Mouse (Mus musculus): Measurements from ENCODE around the gene Hoxd8. TPM values are rescaled to one million over a fixed set of nuclear protein-coding genes. Genes with fewer than 3 reads are reported as not detected.

Hoxd8 gene
- polyA plus RNA-seq, 1 experiment from 2014 or later: 3.1 TPM

GRCm38 (mm10) chr2:74727640-74728302 lies 23.4 kb downstream of the Hoxd8 start:
- Histone ChIP-seq H3K4me1 (ENCODE audit: control insufficient read depth, insufficient read depth, low read length) (peaks cover 11% of the 10 kb centered on the region; the same call in 1 of the 2 replicates), H3K4me2 (ENCODE audit: low read depth, low read length) (peak overlapping the region; percentile 49), H3K9me3 (ENCODE audit: control insufficient read depth, low read length) (no peaks in the 10 kb centered on the region), H3K36me3 (ENCODE audit: control insufficient read depth, insufficient read depth, low read length) (no peaks in the 10 kb centered on the region), H3K27me3 (replicated peaks; ENCODE audit: control insufficient read depth, insufficient read depth, low read length) (peaks cover 67% of the 10 kb centered on the region), H3K4me3 (ENCODE audit: low read length) (peak overlapping the region; percentile 41), H3K9ac (ENCODE audit: low read depth, low read length) (peak overlapping the region; percentile 56), H3K27ac (ENCODE audit: low read length) (peak overlapping the region; percentile 33; the same call in 1 of the 2 replicates)
- WGBS: 23% methylated on average over 25 of the region's 25 CpGs
- ATAC-seq: no peak

- H3K4me3 ChIP-seq (ENCODE audit: low read length): peak overlapping the region; percentile 24
- WGBS: 48% methylated on average over 13 of the region's 13 CpGs
- H3K9ac ChIP-seq (ENCODE audit: low read depth, low read length): peak overlapping the region; percentile 37; the same call in 1 of the 2 replicates
- H3K27ac ChIP-seq (ENCODE audit: low read length): no peak overlapping the region
- ATAC-seq: no peak
- no peaks in the 10 kb centered on the region for H3K9me3 ChIP-seq (ENCODE audit: control insufficient read depth, low read length)
- peak overlapping the region; percentile 6; the same call in 1 of the 2 replicates for H3K4me2 ChIP-seq (ENCODE audit: low read depth, low read length)
- H3K36me3 ChIP-seq (ENCODE audit: control insufficient read depth, insufficient read depth, low read length): no peaks in the 10 kb centered on the region
- peaks cover 11% of the 10 kb centered on the region; the same call in 1 of the 2 replicates for H3K4me1 ChIP-seq (ENCODE audit: control insufficient read depth, insufficient read depth, low read length)
- H3K27me3 ChIP-seq (replicated peaks; ENCODE audit: control insufficient read depth, insufficient read depth, low read length): peaks cover 65% of the 10 kb centered on the region
Observed at GRCm38 (mm10) chr2:74728303-74728680, 23.9 kb downstream of the Hoxd8 start.

DNA sequence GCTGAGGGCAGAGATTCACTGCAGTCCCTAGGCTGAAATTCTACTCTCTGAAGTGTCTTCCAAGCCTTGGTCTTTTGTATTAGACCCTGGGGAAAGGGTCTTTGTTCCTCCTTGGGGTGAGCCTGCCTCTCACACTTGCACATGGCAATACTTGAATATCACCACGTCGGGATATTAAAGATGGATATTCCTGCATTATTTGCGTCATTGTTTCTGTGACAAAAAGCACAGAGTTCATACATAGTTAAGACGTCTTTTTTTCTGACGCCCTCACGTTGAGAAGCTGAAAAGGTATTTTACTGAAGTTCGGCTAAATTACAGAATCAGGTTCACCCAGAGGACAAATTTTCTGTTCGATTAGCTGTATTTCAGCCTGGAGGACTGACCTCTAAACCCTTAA lies 25.9 kb downstream of the Hoxd8 start:
- H3K9ac ChIP-seq (ENCODE audit: low read depth, low read length): no peak overlapping the region
- peaks cover 67% of the 10 kb centered on the region for H3K27me3 ChIP-seq (replicated peaks; ENCODE audit: control insufficient read depth, insufficient read depth, low read length)
- H3K4me2 ChIP-seq (ENCODE audit: low read depth, low read length): no peak overlapping the region
- H3K4me3 ChIP-seq (ENCODE audit: low read length): no peak overlapping the region
- ATAC-seq: no peak
- no peaks in the 10 kb centered on the region for H3K36me3 ChIP-seq (ENCODE audit: control insufficient read depth, insufficient read depth, low read length)
- 38% methylated on average over 8 of the region's 8 CpGs for WGBS
- no peak overlapping the region for H3K27ac ChIP-seq (ENCODE audit: low read length)
- no peaks in the 10 kb centered on the region for H3K9me3 ChIP-seq (ENCODE audit: control insufficient read depth, low read length)
- H3K4me1 ChIP-seq (ENCODE audit: control insufficient read depth, insufficient read depth, low read length): peaks cover 3% of the 10 kb centered on the region; the same call in 1 of the 2 replicates

DNA sequence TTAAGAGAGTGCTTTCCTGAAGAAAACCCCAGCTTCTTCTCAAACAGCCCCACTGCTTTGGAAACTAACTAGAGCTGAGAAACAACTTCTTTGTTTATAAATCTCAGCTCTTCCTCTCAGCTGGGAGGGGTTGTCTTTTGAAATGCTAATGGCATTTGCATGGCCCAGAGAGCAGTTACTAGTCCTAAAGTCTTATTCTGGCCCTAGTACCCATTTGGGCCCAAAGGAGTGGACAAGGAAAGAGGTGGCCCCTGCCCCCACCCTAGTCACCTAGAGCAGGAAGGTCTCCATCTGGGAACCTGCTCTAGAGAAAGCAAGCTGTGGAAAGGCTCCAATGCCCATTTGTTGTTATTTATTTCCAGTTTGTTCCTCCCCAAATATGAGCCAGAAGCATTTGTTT lies 26.6 kb downstream of the Hoxd8 start:
- peaks cover 3% of the 10 kb centered on the region; the same call in 1 of the 2 replicates for H3K4me1 ChIP-seq (ENCODE audit: control insufficient read depth, insufficient read depth, low read length)
- H3K36me3 ChIP-seq (ENCODE audit: control insufficient read depth, insufficient read depth, low read length): no peaks in the 10 kb centered on the region
- H3K9me3 ChIP-seq (ENCODE audit: control insufficient read depth, low read length): no peaks in the 10 kb centered on the region
- no peak overlapping the region for H3K9ac ChIP-seq (ENCODE audit: low read depth, low read length)
- ATAC-seq: no peak
- H3K27ac ChIP-seq (ENCODE audit: low read length): no peak overlapping the region
- H3K4me2 ChIP-seq (ENCODE audit: low read depth, low read length): no peak overlapping the region
- H3K4me3 ChIP-seq (ENCODE audit: low read length): no peak overlapping the region
- H3K27me3 ChIP-seq (replicated peaks; ENCODE audit: control insufficient read depth, insufficient read depth, low read length): peaks cover 69% of the 10 kb centered on the region

DNA sequence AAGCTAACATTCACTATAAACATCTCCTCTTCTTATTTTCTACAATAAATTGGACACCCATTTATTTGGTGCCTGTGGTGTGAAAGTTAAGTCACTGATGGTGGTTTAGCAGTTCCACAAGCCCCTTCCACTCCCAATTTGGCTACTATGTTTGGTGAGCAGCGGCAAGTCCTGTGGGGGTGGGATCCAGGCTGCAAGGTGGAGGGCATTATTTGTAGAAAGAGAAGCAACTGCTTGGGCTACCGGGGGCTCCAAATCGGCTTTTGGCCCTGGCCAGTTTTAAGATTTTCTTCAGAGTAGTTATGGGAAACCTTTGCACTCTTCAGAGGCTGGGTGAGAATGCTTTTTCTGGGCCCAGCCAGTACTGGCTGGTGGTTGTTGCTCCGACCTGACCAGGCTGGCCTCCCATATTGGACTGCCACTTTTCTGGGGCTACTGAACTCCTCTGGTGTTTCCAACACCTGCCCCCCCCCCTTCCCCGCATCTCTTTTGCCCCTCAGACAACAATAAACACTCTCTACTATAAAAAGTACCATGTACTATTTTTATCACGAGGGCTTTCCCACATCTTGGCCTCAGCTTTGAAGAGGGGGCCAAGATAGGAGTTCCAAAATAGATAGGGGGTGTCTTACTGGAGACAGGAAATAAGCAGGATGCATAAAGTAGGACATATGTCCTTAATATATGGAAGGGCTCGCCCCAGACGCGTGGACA lies 27.5 kb downstream of the Hoxd8 start:
- Histone ChIP-seq H3K9me3 (ENCODE audit: control insufficient read depth, low read length) (no peaks in the 10 kb centered on the region), H3K4me1 (ENCODE audit: control insufficient read depth, insufficient read depth, low read length) (peaks cover 3% of the 10 kb centered on the region; the same call in 1 of the 2 replicates), H3K4me3 (ENCODE audit: low read length) (no peak overlapping the region), H3K27ac (ENCODE audit: low read length) (no peak overlapping the region), H3K4me2 (ENCODE audit: low read depth, low read length) (no peak overlapping the region), H3K27me3 (replicated peaks; ENCODE audit: control insufficient read depth, insufficient read depth, low read length) (peaks cover 69% of the 10 kb centered on the region), H3K9ac (ENCODE audit: low read depth, low read length) (no peak overlapping the region), H3K36me3 (ENCODE audit: control insufficient read depth, insufficient read depth, low read length) (no peaks in the 10 kb centered on the region)
- 26% methylated on average over 9 of the region's 9 CpGs for WGBS
- no peak for ATAC-seq

DNA sequence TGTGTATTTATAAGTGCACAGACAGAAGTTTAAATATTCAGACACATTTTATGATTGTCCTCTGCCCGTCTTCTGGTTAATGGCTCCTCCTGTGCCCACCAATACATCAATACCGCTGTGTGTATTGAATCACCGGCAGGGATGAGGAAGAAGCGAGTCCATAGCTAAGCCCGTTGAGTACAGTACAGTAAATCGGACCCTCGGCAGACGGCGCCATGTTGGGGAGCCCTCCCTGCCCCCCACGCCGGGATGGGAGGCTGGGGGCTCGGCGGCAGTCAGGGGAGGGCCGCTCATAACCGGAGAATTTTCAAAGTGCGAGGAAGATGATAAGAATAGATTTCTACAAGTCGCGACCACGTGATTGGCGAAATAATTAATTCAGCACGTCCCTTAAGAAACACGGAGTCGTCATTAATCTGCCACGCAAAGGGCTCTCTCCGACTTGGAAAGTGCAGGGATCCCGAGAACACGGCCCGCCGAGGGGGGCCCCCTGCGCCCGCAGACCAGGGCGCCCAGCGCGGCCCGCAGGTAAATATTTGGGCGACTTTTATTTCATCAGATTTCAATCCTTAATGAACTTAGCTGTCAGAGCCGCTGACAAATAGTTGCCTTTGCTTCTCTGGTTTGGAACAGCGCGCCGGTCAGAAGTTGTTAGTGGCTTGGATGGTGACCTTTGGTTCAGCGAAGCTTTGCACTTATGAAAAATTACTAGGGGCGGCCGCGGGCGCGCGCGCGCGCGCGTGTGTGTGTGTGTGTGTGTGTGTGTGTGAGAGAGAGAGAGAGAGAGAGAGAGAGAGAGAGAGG lies 28.3 kb downstream of the Hoxd8 start:
- Histone ChIP-seq H3K27me3 (replicated peaks; ENCODE audit: control insufficient read depth, insufficient read depth, low read length) (peaks cover 69% of the 10 kb centered on the region), H3K9me3 (ENCODE audit: control insufficient read depth, low read length) (no peaks in the 10 kb centered on the region), H3K4me3 (ENCODE audit: low read length) (peak overlapping the region; percentile 32), H3K36me3 (ENCODE audit: control insufficient read depth, insufficient read depth, low read length) (no peaks in the 10 kb centered on the region), H3K9ac (ENCODE audit: low read depth, low read length) (no peak overlapping the region), H3K4me1 (ENCODE audit: control insufficient read depth, insufficient read depth, low read length) (no peaks in the 10 kb centered on the region), H3K27ac (ENCODE audit: low read length) (no peak overlapping the region), H3K4me2 (ENCODE audit: low read depth, low read length) (peak overlapping the region; percentile 55)
- 3% methylated on average over 52 of the region's 52 CpGs for WGBS
- no peak for ATAC-seq

DNA sequence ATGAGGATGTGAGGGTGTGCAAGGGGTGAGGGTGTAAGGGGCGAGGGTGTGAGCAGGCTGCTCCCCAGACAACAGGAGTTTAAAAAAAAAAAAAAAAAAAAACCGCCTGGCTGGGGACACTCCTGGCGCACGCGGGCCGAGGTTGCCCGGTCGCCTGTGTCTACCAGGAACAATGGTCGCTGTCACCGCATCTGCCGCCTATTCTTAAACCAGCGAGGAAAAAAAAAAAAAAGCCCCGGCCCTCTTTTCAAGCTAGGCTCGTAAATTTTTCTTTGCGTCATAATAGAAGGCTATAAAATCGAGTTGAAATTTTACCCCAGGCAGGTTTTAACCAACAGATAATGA lies 28.9 kb downstream of the Hoxd8 start:
- Histone ChIP-seq H3K4me3 (ENCODE audit: low read length) (peak overlapping the region; percentile 32; the same call in 1 of the 2 replicates), H3K36me3 (ENCODE audit: control insufficient read depth, insufficient read depth, low read length) (no peaks in the 10 kb centered on the region), H3K27ac (ENCODE audit: low read length) (0 out of 2 replicates have a peak overlapping the region, but pooled peaks have one; percentile 3), H3K4me1 (ENCODE audit: control insufficient read depth, insufficient read depth, low read length) (no peaks in the 10 kb centered on the region), H3K9ac (ENCODE audit: low read depth, low read length) (no peak overlapping the region), H3K27me3 (replicated peaks; ENCODE audit: control insufficient read depth, insufficient read depth, low read length) (peaks cover 70% of the 10 kb centered on the region), H3K4me2 (ENCODE audit: low read depth, low read length) (peak overlapping the region; percentile 55; the same call in 1 of the 2 replicates), H3K9me3 (ENCODE audit: control insufficient read depth, low read length) (no peaks in the 10 kb centered on the region)
- ATAC-seq: no peak
- 4% methylated on average over 16 of the region's 16 CpGs for WGBS

- no peak overlapping the region for H3K9ac ChIP-seq (ENCODE audit: low read depth, low read length)
- H3K27ac ChIP-seq (ENCODE audit: low read length): 0 out of 2 replicates have a peak overlapping the region, but pooled peaks have one; percentile 3
- H3K4me2 ChIP-seq (ENCODE audit: low read depth, low read length): 0 out of 2 replicates have a peak overlapping the region, but pooled peaks have one; percentile 55
- no peaks in the 10 kb centered on the region for H3K36me3 ChIP-seq (ENCODE audit: control insufficient read depth, insufficient read depth, low read length)
- 24% methylated on average over 6 of the region's 6 CpGs for WGBS
- no peak overlapping the region for H3K4me3 ChIP-seq (ENCODE audit: low read length)
- no peaks in the 10 kb centered on the region for H3K4me1 ChIP-seq (ENCODE audit: control insufficient read depth, insufficient read depth, low read length)
- no peaks in the 10 kb centered on the region for H3K9me3 ChIP-seq (ENCODE audit: control insufficient read depth, low read length)
- peaks cover 67% of the 10 kb centered on the region for H3K27me3 ChIP-seq (replicated peaks; ENCODE audit: control insufficient read depth, insufficient read depth, low read length)
- no peak for ATAC-seq
Observed at GRCm38 (mm10) chr2:74733765-74734164, 29.4 kb downstream of the Hoxd8 start.

DNA sequence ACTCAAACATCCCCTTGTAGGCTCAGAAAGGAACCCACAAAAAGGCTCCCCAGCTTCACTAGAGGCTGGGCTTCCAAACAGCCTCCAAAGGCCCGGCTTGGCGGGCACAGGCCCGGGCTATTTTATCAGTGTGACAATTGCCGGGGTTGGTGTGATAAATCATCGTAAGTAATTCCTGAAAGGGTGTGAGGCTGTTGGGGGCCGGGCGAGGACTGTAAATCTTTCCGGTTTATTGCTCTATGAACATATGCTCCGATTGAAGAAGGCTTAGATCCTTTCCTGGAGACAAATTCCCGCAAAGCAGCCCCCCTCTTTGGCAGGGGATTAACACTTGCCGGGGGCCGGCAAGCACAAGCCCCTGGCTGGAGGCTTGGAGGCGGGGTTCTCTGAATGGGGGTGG lies 30.0 kb downstream of the Hoxd8 start:
- H3K9me3 ChIP-seq (ENCODE audit: control insufficient read depth, low read length): no peaks in the 10 kb centered on the region
- H3K4me2 ChIP-seq (ENCODE audit: low read depth, low read length): peak overlapping the region; percentile 20; the same call in 1 of the 2 replicates
- H3K27ac ChIP-seq (ENCODE audit: low read length): 0 out of 2 replicates have a peak overlapping the region, but pooled peaks have one; percentile 21
- WGBS: 16% methylated on average over 13 of the region's 13 CpGs
- H3K9ac ChIP-seq (ENCODE audit: low read depth, low read length): peak overlapping the region; percentile 15; the same call in 1 of the 2 replicates
- no peaks in the 10 kb centered on the region for H3K36me3 ChIP-seq (ENCODE audit: control insufficient read depth, insufficient read depth, low read length)
- H3K4me3 ChIP-seq (ENCODE audit: low read length): no peak overlapping the region
- no peaks in the 10 kb centered on the region for H3K4me1 ChIP-seq (ENCODE audit: control insufficient read depth, insufficient read depth, low read length)
- ATAC-seq: 0 out of 2 replicates have a peak, but pooled peaks have one; percentile 36
- H3K27me3 ChIP-seq (replicated peaks; ENCODE audit: control insufficient read depth, insufficient read depth, low read length): peaks cover 69% of the 10 kb centered on the region

Measured in intestine, embryonic 16.5 days (tissue).